Mouse (Mus musculus): ENCODE results near the gene Ern1.
"Not testable (repeated sequence)": the region's sequence is repeated elsewhere in the genome, so short reads cannot be mapped to it uniquely, and the experiment has no call there.

Gene Ern1

DNA sequence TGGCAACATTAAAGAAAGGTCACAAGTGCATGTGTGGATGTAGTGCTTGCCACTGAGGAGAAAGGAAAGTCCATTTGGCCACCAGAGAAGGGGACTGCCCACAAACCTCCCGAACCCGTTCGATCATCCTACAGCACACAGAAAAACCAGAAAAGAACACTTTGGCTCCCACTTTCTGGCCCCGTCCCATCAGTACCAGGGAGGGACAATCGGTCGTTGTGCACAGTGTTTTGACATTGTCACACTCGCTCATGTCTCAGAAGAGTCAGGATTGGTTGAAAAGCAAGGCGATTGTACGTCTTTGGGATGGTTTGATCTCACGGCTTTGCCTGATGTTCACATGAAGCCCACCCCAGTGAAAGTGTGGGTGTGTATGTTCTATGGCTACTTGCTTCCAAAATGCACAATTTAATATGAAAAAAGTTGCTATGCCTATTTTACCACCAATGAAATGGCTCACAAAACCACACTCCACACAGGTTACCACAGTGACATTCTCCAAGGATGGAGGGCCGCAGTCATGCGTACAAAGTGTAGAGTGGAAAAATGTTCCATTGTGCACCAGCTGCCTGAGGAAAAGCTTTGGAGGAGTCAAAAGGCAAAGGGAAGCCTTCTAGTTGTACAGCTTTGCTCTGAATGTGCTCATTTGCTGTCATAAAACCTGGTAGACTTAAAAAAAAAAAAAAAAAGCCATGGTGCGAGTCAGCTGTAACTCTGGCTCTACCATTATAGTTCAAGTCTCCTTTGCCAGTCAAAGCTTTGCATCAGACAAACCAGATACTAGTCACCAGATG, 15.2 kb upstream of the Ern1 start:
- DNase-seq (ENCODE audit: low spot score) = no peak

DNA sequence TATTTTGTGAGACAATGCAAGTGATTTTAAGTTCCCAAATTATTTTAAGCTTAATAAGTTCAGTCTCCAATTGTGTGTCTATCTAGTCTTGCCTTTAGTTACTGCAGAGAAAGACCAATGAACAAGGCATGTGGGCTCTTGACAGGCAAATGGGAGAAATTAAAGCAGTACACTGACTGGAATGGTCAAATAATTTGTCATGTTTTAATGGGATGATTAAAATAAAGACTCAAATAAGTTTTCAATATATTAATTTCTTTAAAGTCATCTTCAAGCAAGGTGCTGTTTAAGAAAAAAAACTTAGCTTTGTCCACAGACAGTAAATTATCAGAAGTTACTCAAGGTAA, 14.5 kb upstream of the Ern1 start:
- DNase-seq (ENCODE audit: low spot score) = no peak

DNA sequence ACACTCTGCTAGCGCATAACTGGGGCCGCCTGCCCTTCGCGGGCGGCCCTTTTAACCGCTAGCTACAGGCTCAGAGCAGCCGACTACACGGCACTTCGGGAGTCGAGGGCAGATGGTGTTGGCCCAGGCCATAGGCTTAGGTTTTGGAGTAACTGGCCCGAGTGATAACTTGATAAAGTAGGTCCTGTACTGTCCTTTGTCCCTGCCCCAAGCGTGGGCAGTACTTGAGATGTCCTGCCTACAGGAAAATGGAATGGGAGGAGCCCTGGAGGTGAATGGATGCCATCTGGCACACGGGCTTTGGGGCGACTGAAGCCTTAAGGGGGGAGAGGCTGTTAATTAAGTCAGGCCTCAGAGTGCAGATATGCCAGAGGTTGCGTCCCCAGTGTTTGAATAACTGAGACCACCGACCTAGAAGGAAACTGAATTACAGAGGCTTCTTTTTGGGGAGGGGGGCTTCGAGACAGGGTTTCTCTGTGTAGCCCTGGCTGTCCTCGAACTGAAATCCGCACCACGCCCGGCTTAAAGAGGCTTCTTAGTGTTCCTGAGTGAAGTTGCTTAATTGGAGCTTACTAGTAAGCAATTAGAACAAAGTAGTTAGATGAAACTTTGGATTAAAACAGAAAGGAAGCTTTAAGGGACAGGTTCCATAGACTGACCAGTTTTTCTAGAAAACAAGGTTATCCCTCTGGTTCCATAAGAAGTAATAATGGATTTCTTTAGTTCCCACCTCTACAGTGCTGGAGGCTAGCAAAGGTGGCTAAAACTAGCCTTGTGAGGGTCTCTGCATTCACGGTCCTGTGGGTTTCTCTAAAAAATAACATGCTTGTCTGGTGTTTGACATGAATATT, 13.9 kb upstream of the Ern1 start:
- DNase-seq (ENCODE audit: low spot score) = peak; percentile 61

DNA sequence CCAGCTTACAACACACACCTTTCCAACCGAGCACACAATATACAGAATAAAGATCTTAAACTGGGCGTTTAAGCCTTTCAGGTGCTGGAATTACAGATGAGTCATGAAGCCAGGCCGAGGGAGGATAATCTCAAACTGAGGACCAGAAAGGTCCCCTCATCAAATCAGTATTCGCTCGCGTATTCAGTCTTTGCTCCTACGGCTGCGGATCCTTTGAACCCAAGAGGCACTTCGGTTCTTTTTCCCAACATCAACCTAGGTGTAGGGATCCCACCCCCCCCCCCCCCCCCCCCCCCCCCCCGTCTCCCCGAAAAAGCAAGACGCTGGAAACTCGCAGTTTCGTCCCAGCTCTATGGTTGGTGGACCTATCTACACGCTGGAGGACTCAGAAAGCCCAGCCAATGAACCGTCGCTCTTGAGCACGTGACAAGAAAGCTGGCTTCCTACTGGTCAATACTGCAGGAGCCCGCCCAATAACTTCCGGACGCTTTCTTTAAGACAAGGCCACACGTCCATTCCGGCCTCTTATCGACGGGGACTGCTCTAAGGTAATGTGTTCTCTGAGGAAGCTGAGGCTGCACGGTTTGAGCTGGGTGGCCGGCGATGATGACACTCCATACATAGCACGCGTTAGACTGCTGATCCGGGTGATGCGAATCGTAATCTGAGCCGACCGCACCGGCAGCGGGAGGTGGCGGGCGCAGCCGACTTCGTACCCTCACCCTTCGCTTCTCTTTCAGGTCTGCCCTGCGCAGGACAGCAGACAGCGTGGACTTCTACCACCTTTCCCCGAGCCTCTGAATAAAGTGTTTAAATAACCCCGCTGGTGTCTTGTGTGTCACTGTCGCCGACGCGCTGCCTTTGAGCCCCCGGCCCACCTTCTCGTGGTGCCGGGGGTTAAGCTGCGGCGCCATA, 13.0 kb upstream of the Ern1 start:
- DNase-seq (ENCODE audit: low spot score) = peak; percentile 98

DNA sequence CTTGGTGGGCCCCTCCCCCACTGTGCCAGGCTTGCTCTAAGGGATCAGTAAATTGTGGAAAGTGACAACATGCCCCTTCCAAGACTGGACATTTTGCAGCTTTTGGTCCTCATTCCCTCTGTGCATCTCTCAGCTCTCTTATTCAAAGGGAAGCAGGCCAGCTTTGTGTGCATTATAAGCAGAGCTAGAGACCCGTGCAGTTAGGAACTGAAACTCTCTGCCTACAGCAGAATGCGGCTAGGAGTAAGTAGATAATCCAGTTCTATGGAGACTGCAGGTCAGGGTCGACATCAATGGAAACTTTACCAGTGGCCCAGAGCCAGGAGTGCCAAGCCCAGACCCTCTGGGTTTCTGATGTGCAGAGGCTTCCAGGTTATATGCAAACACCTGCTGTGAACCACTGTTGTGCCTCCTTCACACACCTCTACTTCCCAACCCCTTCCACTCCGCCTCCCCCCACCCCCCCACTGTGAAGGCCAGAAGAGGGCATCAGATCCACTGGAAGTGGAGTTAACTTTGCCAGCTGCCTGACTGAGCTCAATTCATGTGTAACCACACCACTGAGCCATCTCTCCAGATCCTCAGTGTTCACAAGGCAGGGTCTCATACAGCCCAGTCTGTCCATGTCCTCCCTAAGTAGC, 11.2 kb upstream of the Ern1 start:
- DNase-seq (ENCODE audit: low spot score) = no peak

DNA sequence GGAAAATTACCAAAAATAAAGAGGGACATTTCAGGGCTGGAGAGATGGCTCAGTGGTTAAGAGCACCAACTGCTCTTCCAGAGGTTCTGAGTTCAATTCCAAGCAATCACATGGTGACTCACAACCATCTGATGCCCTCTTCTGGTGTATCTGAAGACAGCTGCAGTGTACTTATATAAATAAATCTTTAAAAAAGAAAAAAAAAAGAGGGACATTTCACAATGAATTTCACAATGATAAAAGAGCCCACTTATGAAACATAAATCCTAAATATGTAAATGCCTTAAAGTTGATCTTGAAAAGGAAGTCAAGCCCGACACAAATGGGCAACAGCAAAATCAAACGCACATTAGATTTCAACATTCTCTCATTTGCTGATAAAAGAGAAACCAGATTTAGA, 10.3 kb upstream of the Ern1 start:
- no peak for DNase-seq (ENCODE audit: low spot score)

DNA sequence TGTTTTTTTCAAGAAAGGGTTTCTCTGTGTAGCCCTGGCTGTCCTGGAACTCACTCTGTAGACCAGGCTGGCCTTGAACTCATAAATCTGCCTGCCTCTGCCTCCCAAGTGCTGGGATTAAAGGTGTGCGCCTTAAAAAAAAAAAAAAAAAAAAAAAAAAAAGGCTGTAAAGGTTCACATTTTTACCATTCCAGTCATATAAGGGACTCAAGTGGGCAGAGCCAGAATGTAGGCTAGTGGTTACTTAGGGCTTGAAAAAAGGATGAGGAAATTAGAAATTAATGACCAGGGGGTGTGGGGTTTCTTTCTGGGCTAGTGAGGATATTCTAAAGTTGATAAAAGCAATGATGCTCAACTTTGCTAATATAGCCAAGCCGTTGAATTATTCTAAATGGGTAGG, 9.4 kb upstream of the Ern1 start:
- not testable (repeated sequence) for DNase-seq (ENCODE audit: low spot score)

DNA sequence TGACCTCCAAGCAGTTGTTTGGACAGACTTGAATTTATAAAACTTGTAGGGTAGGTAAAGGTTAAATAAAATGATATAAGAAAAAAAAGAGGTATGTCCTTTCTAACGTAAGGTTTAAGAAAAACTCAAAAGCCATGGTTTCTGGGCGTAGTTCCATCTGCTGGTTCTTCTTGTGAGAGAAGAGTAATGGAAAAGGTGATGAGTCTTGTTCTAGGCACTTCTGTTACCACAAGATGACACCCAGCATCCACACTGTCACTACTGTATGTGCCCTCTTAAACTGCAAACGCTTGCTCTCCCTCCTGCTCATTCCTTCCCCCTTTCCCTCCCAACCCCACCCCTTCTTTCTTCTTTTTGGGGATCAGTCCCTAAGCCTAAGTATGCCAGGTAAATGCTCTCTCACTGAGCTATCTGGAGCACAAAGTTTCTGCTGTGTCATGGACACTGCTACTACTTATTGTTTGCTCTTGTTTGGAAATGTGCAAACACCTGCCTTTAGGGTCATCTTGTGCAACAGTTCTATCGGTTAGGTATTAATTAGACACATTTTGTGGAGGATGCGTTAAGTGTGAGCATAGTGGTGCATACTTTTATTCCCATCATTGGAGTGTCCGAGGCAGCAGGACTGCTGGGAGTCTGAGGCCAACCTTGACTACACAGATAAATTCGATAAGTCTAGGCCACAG, 5.5 kb upstream of the Ern1 start:
- no peak for DNase-seq (ENCODE audit: low spot score)

DNA sequence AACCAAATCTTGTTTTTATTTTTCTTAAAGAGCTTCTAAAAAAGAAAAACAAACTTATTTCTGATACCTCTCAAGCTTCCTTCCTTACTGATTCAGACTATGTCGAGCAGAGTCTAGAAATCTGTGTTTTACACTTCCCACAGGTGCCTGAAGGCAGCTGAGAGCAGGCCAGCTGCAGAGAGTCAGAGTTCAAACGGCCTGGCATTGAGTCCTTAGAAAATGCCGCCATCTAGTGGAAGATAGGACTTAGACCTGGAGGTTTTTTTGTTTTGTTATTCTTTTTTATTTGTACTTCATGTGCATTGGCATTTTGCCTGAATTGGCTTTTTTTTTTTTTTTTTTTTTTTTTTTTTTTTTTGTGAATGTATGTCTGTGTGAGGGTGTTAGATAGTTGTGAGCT, 3.7 kb upstream of the Ern1 start:
- peak; percentile 68 for DNase-seq (ENCODE audit: low spot score)

DNA sequence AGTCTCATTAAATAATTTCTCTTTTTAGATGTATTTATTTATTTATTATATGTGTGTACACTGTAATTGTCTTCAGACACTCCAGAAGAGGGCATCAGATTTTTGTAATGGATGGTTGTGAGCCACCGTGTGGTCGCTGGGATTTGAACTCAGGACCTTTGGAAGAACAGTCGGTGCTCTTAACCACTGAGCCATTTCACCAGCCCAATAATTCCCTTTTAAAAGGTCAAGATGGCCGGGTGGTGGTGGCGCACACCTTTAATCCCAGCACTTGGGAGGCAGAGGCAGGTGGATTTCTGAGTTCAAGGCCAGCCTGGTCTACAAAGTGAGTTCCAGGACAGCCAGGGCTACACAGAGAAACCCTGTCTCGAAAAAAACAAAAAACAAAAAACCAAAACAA, 2.9 kb upstream of the Ern1 start:
- not testable (repeated sequence) for DNase-seq (ENCODE audit: low spot score)

DNA sequence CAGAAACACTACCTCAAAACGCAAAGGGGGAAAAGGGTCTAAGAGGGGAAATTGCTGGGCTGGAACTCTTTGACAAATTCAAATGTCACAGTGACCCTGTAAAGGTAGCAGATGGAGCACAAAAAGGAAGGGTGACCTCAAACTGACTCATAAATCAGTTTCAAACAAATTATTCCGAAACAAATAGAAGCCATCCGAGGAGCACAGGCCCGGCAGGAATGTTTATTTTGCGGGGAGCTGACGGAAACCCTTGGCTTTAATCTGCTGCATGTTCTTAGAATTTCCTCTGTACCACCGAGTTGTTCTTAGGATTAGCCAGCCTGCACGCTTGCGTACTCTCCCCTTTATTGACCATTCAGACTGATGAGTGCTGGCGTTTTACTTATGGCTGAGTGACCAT, 2.4 kb upstream of the Ern1 start:
- DNase-seq (ENCODE audit: low spot score) = no peak

DNA sequence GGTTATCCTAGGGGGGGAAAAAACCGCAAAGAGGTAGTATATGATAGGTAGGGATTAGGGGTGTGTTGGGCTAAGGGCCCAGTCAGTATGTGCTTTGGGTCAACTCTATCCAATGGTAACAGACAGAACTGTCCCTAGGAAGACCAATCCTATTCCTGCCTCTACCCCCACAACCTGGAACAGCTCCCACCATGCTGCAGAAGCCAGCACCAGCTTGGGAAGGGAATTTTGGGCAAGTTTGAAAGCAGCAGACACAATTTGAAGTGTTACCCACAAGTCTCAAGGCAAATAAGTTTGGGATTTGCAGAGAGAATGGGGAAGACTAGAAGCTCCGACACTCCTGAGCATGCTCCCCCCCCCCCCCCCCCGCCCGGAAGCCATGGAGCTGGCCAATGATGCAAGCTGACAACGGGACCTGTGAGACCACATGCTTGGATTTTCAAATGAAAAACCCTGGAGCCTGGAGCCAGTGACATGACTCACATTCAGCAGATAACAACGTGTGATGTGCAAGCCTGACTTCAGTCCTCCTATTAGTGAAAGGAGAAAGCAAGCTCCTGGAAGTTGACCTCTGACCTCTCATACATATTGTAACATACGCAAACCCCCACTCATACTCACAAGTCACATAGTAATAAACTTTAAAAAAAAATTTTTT, 1.5 kb upstream of the Ern1 start:
- DNase-seq (ENCODE audit: low spot score) = no peak

DNA sequence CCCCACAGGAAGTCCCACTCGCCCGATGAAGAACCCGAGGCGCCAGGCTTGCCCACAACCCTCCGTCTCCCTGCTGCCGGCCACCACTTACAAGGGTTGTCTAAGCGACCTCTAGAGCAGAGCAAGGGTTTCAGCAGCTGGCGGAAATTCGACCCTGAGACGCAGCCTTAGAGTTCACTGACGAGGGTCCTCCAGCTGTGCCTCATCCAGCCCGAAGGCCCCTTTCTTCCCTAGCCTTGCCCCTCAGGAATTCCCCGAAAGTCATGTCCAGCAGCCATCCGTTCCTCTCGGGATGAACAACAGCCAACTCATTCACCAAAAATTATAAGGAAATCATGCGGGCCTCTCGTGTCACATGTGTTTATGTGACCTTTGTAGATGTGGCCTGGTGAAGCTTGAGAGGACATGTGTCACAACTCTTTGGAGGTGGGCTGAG, 492 bp upstream of the Ern1 start:
- no peak for DNase-seq (ENCODE audit: low spot score)

DNA sequence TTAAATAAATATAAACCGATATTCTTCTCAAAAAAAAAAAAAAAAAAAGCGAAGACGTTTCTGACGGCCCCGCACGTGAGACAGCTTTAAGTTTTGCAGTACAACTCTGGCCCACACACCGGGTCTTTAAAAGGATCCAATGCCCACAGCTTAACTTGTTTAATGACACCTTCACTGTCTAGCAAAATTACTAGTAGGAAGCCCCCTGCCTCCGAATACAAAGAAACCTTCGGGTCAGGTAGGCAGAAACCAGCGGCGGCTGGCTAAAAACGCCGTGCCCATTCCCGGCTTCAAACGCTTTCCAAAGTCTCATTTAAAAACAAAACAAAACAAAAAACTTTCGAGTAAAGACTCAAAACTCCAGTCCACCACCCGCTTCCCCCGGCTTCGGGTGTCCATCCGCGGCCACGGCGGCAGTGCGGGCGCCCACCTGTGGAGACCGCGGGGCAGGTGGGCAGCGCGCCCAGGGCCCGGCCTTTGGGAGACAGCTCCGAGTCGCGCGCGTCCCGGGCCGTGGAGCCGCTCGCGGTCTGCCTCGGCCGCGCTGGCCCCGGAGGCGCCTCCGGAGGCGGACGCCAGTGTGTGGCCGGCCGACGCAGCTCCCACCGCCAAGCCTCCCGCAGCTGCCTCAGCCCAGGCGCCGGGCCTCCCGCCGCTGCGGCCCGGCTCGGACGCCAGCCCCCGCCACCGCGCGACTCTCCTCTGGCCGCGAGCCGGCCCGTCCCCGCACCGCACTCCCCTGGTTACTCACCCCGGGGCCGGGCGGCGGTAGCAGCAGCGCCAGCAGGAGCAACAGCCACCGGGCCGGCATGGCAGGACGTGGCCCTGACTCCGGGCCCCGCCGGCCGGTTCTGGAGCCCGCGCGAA, 553 bp downstream of the Ern1 start:
- DNase-seq (ENCODE audit: low spot score) = no peak

DNA sequence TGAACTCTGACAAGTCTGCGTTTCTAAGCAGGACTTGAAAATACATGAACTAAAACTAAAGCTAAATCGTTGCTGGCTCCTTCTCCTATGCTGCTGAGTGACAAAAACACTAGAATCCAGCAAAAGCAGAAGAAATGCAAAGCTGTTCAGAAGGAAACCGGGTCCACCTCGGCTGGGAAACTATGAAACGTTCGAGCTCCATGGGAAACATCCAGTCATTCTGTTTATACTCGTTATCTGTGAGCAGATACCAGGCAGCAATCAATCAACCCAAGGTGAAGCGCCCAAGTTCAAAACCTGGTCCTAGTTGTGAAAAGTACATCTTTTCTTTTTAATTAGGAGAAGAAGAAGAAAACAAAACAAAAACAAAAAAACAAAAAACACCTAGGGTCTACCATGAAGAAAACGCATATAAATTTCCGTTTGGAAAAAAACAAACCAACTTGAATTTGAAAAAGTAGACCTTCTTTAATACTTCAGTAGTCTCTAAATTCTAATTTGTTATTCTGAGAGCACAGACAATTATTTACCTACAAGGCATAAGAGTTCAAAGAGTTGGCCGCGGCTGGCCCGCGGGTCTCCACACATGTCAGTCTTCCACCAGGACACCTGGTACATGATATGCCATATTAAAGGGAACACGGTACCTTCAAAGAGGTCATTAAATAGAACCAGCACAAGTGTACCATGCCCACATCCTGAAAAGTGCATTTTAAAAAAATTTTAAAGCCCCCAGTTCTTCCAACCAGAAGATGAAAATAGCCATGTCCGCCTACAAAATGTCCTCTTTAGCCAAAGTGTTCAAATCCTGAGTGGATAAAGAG, 1.4 kb downstream of the Ern1 start:
- DNase-seq (ENCODE audit: low spot score) = peak; percentile 40

DNA sequence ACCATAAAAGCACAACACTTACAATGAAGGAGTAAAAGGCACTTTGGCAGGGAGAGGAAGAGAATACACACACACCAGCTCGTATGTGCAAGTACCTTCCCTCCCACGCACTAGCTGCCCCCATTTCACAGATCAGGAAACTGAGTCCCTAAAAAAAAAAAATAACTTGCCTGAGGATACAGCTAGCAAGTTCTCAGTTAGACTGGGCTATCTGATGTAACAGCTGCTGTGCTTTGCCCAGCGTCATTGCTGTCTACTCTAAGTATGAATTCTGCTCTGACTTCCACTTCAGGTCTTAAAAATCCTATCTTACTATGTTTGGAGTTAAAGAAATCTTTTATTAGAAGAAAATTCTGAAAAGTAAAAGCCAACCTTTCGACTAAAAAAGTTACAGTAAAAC, 2.0 kb downstream of the Ern1 start:
- no peak for DNase-seq (ENCODE audit: low spot score)

DNA sequence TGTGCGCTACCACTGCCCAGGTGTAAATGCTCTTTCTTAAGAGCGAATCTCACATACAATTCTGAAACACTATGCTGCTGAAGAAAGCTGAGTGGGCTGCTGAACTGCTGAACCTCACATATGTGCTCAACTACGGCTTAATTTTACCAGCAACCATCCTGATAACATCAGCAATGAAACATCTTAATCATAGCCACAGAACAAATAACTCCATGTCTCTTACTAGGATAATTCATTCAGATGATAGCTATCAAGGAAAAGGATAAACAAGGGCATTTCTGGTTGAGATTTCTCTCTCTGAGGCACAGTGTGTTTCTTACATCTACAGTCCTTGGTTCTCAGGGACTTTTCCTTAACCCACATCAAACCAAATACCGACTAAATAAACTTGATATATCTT, 2.8 kb downstream of the Ern1 start:
- DNase-seq (ENCODE audit: low spot score) = no peak

DNA sequence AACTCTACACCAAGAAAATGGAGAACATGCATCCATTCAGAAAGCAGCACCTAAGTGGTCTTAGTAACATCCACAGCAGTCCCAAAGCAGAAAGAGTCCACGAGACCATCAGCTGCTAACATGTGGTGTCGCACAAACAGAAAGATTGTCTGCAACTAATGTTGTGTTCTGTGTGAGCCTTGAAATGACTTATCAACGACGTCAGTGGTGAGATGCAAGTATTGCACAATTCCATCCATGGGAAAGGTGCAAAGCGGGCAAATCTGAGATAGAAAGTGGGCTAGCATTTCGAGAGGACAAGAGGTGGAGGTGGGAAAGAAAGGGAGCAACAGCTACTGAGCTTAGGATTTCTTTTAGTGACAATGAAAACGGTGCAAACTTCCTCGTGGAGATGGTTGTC, 4.8 kb downstream of the Ern1 start:
- DNase-seq (ENCODE audit: low spot score) = no peak

DNA sequence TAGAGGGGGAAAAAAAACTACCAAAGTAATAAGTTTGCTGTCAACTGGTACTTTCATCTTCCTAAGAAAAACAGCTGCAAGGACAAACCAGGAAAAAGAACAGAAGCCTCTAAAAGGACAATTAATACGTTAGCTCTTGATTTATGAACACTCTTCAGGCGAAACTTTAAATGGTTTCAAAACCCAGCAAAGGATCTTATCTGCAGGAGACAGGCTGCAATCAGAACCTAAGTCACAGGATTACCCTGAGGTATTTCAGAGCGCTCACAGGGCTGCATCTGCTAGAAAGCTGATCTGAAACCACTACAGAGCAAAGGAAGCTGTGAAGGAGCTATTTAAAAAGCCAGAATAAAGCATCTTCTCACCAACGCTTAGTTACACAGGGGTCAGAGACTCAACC, 6.0 kb downstream of the Ern1 start:
- DNase-seq (ENCODE audit: low spot score) = no peak
